Mouse (Mus musculus): ENCODE results near the gene Fam49a. TPM values are rescaled to one million over a fixed set of nuclear protein-coding genes. Genes with fewer than 3 reads are reported as not detected.
"Not testable (repeated sequence)": the region's sequence is repeated elsewhere in the genome, so short reads cannot be mapped to it uniquely, and the experiment has no call there.

Gene Fam49a
- 0.85 and 3.0 TPM in 2 replicates for total RNA-seq (2014; fragmentation: Nextera tagmentation)
- total RNA-seq (2017): 0.94 and 8.8 TPM in 2 replicates

DNA sequence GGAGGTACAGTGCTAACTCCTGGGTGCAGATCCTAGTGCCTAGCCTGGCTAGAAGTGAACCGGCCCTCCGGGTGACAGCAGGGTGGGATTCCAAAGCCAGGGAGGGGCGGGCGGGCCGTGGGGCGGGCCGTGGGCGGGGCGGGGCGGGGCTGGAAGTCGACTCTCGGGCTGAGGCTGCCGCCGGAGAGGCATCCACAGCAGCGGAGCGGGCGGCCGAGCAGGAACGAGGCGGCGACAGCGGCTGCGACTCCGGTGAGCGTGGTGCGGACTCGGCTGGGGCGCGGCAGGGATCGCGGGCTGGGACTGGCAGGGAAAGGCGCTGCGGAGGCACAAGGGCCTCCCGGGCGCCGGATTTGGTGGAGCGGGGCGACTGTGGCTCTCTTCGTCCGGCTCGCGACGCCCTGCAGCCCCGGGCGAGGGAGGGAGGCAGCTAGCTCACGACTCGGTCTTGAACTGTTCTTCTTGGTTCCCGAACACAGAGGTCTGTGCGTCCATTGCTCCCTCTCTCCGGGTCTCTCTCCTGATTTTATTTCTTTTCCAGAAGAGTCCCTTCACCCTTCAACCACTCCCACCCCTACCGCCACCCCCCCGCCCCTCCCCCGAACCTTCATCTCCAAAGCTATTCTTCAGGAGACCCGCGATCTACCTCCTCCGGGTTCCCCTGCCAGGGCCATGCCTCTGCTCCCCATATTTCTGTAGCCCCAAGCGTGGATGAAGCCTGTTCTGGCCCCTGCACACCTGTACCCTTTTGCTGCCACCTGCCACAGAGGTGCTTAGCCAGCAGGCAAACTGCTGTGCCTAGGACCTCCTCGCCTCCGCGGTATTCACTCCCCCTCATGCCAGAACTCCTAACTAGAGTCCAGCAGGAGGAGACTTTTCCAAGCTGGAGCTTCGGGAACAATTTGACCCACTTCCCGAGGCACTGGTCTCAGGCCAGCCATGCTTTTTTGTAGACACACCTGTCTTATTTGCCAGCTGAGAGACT lies at the start of gene Fam49a:
Gene Fam49a, plus strand, starts transcription at position 153 of the 985 bp plus-strand sequence.
- ATAC-seq (replicated peaks; ENCODE audit: low FRiP score, low TSS enrichment, poor library complexity, severe bottlenecking): peak; percentile 84

DNA sequence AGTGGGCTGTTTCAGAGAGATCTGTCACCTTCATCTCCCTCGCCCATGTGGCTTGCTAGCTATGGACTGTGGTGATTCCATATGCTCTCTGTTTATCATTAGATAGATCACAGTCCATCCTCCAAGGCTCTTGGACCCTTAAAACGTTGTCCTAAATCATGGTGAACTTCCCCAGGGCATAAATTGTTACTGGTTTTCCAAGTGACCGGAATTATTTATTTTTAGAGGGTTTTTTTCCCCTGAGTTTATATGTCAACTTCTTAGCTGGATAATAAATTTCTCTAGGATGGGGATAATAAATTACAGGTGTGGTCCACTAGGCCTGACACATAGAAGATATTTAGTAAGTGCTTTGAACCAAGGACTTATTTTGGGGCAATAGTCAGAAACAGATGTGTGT lies 48.4 kb upstream of the Fam49a start:
- ATAC-seq (replicated peaks; ENCODE audit: low FRiP score, low TSS enrichment, poor library complexity, severe bottlenecking): no peak

DNA sequence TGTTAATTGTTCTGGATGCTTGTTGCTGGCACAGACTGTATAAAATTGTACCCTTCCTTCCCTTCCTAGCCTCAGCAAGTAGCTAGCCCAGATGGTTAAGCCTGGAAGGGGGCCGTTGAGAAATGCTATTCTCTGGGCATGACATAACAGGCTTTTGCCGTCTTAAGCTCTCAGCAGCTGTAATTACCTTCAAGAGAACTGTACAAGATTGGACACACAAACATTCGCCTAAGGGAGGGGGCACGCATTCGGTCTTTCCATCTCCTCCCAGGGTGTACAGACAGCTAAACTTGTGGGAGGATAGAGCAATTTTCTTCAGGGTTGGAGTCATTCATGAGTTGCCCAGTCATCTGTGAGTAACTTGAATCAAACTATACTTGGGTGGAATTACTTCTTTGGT lies 43.0 kb upstream of the Fam49a start:
- ATAC-seq (replicated peaks; ENCODE audit: low FRiP score, low TSS enrichment, poor library complexity, severe bottlenecking): no peak

DNA sequence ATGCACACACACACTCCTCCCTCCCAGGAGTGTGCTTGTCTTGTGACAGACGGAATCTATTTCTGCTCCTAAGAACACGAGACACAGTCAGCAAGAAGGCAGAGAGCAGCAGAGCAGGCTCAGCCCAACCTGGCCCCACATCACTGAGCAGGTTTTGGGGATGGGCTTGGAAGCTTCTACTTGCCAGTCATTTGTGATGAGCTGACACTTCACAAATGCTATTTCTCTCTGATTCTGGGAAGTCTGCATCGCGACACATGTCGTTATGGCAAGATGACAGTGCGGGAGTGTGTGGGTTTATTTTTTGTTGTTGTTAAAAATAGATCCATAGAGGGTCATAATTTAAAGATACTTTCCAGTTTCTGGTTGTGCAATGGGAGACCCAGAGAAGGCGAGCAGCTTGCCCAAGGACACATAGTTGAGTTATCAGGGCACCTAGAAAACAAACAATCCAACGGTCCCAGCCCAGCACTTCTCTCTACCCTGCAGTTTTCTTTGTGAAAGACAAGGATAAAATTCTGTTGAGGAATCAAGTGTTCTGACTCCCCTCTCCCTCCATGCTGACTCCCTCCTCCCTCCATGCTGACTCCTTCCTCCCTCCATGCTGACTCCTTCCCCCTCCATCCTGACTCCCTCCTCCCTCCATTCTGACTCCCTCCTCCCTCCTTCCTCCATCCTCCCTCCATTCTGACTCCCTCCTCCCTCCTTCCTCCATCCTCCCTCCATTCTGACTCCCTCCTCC lies 41.0 kb upstream of the Fam49a start:
- ATAC-seq (replicated peaks; ENCODE audit: low FRiP score, low TSS enrichment, poor library complexity, severe bottlenecking): no peak

DNA sequence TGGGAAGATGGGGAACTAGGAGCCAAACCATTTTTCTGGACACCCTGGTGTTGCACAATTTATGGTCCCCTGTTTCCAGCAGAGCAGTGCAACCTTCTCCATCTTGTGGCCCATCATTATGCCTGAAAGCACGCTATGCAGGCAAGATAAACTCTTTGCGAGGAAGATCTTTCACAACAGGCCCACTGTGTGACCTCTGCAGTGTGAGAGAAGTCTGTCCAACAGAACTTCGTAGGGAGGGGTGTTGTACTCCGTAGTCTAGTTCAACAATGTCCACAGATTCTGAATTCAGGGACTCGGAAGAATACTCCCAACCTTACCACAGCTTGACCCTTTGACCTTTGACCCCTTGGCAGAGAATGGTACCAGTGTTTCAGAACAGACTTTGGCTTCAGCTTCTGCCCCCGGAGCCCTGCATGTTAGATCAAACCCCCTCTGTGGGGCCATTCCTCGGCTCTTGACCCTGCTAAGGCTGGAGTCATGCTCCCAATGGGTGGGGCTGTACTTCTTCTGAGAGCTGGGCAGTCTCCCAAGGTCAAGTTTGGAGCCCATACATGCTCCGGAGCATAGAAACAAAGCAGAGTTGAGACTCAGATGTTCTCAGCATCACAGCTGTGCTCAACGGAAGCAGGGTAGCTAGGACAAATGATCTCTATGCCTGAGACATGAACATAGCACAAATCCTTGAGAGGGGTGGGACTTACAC lies 39.2 kb upstream of the Fam49a start:
- no peak for ATAC-seq (replicated peaks; ENCODE audit: low FRiP score, low TSS enrichment, poor library complexity, severe bottlenecking)

DNA sequence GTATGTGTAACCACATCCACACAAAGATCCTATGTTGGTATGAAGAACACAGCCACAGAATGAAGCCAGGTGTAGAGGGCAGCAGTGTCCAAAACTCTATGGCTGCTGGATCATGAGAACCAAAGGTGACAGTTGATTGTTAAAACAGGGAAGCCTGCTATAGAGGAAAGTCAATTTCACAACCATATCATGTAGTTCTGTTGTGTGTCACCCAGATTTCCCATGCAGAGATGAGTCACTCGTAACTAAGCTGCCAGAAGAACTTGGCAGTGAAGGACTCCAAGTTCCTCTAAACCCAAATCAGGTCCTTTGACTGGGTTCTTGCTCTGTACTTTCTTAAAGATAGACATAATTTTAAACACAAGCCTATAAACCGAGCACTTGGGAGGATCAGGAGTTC lies 38.6 kb upstream of the Fam49a start:
- no peak for ATAC-seq (replicated peaks; ENCODE audit: low FRiP score, low TSS enrichment, poor library complexity, severe bottlenecking)

DNA sequence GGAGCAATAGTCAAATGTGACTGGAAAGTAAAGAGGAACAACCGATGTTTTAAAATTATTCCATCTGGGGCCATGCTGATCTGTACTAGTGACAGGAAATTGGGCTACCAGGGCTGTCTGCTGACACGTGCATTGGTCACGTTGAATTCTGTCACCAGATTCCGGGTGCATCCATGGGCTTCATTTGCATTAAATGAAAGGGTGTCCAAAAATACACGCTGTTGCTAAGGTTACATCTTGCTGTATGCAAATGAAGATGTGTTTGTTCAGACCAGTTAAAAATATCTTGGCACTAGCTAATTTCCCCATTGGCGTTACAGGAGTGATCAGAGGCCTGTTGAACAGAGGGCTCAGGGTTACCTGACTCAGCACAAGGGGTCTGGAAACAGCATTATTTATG lies 36.2 kb upstream of the Fam49a start:
- no peak for ATAC-seq (replicated peaks; ENCODE audit: low FRiP score, low TSS enrichment, poor library complexity, severe bottlenecking)

DNA sequence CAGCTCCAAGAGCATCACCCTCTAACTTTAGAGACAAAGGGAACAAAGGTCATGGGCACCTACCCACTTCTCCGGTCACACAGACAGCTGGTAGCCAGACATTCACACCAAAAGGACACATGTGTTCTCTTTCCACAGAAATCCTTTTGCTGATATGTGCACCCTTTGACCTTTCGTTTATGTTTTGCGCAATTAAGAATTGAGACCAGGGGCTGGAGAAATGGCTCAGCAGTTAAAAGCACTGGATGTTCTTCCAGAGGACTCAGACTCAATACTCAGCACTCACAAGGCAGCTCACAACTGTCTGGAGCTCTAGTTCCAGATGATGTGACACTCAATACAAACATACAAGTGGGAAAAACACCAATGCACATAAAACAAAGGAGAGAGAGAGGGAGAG lies 34.3 kb upstream of the Fam49a start:
- ATAC-seq (replicated peaks; ENCODE audit: low FRiP score, low TSS enrichment, poor library complexity, severe bottlenecking): no peak

DNA sequence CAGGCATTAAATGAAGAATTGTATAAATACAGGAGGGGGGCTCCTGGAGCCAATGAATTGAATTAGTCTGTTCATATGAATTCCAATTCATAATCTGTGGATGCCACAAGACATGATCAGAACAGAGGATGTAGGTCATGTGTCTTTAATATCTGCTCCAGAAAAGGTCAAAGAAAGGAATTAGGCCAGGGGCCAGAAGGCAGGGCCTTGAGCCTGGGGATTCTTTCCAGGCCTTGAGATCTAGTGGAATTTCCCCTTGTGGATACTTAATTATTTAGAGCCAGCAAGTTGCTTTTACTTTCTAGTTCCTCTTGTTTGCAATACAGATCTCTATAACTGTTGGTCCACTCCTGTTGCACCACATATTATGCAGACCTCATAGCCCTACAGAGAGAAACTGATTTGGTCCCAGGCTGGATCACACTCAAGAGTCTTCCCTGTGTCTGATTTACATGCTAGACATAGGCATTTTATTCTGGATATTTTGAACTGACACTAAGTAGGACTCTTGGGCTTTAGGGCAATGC lies 31.8 kb upstream of the Fam49a start:
- no peak for ATAC-seq (replicated peaks; ENCODE audit: low FRiP score, low TSS enrichment, poor library complexity, severe bottlenecking)

DNA sequence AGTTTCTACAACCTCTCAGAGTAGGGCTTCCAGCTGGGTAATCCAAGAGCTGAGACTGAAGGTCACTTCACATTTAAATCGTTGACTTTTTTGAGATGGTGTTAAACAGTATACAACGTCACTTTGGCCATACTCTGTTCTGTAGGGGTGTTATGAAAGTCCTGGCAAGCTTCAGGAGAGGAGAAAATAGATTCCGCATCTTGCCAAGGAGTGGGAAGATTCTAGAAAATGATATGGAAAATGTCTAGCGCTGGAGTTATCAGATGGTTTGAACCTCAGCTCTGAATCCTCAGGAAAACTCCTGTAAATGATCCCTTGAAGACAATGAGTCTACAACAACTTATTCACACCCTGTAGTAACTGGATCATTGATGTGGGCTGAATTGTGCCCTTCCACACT lies 29.8 kb upstream of the Fam49a start:
- no peak for ATAC-seq (replicated peaks; ENCODE audit: low FRiP score, low TSS enrichment, poor library complexity, severe bottlenecking)

DNA sequence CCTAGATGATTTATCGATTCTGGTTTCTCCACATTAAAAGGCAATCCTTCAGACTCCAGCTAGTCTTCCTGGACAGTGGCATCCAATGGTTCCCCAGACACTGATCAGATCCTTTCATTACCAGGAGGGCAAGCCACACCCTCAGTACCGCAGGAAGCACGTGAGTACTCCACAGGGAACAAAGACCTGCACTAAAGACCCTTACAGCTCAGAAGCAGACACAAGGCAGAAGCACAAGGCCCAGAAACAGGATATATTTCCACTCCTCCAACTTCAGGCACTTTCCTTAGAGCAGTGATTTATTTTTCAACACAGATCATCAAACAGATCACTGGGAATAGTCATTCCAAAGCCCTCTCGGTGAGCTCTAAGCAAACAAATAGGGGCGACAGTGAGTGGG lies 25.0 kb upstream of the Fam49a start:
- ATAC-seq (replicated peaks; ENCODE audit: low FRiP score, low TSS enrichment, poor library complexity, severe bottlenecking): no peak

DNA sequence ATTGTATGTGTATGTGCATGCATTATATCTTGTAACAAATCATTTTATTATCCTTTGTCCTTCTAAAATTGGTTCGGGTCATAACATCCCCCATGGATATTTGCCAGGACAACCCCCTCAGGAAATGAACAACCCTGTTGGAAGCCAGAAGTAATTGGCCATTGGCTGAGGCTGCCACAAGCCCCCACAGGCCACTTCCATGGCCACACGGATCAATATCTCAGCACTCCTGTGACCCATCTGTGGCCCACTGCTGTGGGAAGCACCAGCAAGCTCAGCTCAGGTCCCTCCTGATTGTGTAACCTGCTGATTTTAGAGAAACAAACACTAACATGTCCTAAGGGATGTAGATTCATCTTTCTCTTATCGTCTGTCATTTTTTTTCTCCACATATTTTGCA lies 22.4 kb upstream of the Fam49a start:
- no peak for ATAC-seq (replicated peaks; ENCODE audit: low FRiP score, low TSS enrichment, poor library complexity, severe bottlenecking)

DNA sequence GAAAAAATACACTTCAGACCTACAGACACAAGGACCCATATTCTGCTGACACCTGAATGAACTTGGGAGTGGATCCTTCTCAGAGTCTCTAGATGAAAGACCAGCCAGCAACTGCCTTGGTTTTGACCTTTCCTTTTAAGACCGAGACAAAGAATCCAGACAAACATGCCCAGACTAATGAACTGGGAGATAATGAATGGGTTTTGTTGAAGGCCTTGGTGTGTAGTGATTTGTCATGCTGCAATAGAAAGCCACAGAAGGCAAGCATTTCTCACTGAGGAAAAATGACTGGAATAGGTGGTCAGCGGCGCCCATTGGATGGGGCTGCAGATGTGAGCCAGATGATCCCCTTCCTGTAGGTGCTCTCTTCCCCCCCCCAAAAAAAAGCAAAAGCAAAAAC lies 18.8 kb upstream of the Fam49a start:
- no peak for ATAC-seq (replicated peaks; ENCODE audit: low FRiP score, low TSS enrichment, poor library complexity, severe bottlenecking)

DNA sequence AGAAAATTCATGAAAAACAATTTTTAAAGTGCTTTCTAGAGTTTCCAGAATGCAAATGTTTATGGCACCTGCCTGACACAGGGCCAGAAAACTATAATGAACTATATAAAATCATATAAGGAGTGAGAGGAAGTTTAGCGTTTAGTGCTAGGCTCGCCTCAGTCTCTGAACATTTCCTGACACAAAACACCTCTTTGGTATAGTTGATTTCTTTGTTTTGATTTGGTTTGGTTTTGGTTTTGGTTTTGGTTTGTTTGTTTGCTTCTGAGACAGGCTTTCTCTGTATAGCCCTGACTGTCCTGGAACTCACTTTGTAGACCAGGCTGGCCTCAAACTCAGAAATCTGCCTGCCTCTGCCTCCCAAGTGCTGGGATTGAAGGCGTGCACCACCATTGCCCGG lies 14.9 kb upstream of the Fam49a start:
- not testable (repeated sequence) for ATAC-seq (replicated peaks; ENCODE audit: low FRiP score, low TSS enrichment, poor library complexity, severe bottlenecking)

DNA sequence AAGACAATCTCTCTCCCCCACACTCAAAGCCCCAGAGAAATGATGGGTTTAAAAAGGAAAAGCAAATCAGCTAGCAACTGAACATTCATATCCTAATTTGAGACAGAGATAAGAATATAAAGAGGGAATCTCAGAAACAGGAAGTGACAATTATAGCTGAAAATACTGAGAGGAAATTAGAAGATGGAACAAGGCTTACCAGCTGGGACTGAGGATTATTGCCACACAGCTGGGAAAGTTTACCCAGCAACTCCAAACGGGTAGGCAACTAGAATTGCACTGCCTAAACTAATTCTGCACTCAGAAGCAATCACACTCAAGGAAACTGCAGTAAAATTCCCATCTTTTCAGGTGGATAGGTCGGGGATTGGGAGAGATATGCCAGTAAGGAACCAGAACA lies 12.4 kb upstream of the Fam49a start:
- ATAC-seq (replicated peaks; ENCODE audit: low FRiP score, low TSS enrichment, poor library complexity, severe bottlenecking): no peak

DNA sequence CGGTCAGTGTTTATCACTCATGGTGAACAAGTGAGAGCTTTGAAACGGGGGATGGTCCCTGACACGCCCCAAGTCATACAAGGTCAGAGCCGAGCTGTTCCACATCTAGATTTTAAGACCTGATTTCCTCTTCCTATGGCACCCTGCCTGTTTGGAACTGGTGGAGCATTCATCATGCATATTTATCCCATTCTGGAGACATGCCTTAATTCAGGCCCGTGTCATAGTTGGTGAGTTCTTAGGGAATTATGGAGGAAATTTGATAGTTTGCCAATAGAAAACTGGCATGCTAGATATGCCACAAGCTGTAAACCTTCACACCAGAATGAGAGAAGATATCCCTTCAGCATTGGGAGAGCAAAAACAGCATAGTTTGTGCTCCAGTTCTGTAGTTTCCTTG lies 8.4 kb upstream of the Fam49a start:
- no peak for ATAC-seq (replicated peaks; ENCODE audit: low FRiP score, low TSS enrichment, poor library complexity, severe bottlenecking)

DNA sequence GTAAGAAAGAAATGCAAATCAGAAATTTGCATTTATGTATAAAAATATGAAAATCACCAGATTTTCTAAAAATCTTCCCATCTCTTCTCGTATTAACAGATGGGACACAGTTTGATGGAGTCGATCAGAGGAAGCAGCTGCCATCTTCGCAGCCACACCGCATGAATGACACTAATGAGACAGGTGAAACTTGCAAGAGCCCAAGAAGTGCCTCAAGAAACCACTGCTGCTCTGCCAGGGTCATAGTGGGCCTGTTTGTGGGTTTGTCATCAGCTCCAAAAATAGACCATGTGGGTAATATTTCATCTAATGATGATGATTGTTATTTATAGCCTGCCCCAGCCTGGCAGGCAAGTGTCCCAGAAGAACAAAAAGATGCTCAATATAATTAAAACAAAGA lies 7.8 kb upstream of the Fam49a start:
- ATAC-seq (replicated peaks; ENCODE audit: low FRiP score, low TSS enrichment, poor library complexity, severe bottlenecking): no peak

DNA sequence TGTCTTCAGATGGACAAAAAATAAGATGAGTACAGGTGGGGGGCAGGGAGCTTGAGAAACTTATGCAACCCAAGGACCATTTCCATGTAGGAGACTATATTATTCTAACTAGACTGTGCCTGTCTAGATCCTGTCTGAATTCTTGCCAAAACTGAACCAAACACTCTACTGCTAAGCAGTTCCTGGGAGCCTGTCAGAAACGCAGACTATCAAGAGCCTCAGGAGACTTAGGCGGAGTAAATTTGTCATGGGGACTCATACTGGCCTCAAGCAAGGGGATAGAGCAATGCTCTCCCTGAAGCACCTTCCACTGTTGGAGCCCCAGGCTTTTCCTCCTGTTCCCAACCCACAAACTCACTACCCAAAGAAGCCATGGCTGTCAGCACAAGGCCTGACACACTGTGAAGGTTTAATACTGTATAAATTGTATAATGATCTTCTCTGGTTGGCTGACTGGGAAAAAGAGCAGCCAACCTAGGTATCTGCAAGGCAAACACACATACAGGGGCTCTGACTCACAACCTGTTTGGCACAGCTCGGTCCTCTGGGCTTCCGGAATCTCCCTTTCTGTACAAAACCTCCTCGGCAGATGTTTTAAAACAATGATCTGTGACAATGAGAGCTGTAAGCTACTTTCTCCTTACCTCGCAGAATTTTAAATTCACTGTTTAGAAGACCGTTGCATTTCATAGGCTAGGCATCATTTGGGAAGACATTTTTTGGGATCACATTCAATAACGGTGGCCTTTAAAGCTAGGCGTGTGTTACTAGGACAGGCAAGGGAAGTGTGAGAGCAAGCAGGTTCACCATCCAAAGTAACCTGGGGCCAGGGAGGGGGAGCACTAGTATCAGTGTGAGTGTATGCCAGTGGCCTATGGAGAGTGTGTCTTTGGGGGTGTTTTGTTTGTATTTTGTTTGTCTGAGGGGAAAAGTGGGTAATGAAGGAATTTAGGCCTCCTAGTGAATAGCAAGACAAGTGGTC lies 669 bp upstream of the Fam49a start:
- no peak for ATAC-seq (replicated peaks; ENCODE audit: low FRiP score, low TSS enrichment, poor library complexity, severe bottlenecking)

DNA sequence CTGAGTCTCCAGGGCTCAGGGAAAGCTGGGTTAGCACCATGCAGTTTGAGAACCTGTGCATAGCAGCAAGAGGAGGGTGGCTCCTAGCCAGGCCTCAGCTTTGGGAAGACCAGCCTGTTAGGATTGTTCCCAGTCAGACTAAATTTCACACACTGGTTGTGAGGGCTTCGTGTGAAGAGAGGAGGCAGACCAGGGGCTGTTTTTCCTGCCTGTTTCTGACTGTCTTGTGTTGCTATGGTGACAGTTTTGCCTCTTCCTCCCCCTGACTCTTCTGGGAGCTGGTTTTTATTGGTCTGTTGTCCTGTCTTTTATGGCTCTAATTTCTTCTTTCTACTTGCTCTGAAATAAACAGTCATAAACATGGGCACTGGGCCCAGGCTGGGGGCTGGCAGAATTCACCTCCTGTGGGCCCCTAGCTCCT lies 1.4 kb downstream of the Fam49a start:
- ATAC-seq (replicated peaks; ENCODE audit: low FRiP score, low TSS enrichment, poor library complexity, severe bottlenecking): no peak

Measured in megakaryocyte-erythroid progenitor cell, adult 5-6 weeks (primary cell).